In the genomic region with DNA sequence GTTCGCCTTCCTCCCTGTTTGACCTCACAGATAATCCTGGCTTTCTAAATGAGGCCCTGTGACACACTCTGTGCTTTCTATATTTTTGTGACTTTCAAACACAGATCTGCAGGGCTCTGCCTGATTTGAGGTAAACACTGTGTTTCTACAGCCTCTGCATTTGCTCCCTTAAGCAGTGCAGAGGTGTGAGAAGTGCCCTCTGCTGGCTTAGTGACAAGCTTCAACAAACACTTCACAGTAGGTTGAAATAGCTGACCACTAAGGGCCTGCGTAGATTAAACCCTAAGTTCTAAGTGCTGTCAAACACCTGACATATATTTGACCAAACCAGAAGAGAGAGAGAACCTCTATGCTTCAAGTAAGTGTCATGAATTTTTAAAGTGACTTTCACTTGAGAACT, we compare ENCODE assay signal across 26 mouse cellular contexts. TPM values are rescaled to one million over a fixed set of nuclear protein-coding genes. Genes with fewer than 3 reads are reported as not detected.
A peak's percentile ranks its signal among the peaks of the same experiment; 100 is the strongest.
DNase-seq lines count a peak whose midpoint lies in the region; ATAC-seq and TF ChIP-seq lines count a peak whose summit lies in the region.
"Had no signal": no experiment of that assay in that cellular context is flagged by ENCODE, and none has a peak within 500 bp of the region (broad histone marks: within the 10 kb centered on the region; RNA-seq: fewer than 3 reads in every experiment).

No protein-coding gene starts in this region.

- TF ChIP-seq CTCF in kidney, adult 2 months (conservative IDR thresholded peaks at IDR 0.05; ENCODE audit: insufficient read depth, insufficient read length, low read depth, low read length), result 0 out of 2 replicates have a peak, but pooled peaks have one; percentile 3

- WGBS in kidney, adult 2 months, result 66% methylated on average over 2 of the region's 2 CpGs
- WGBS in midbrain, embryonic 14.5 days, result 72% methylated on average over 2 of the region's 2 CpGs
- 75% methylated on average over 2 of the region's 2 CpGs for WGBS in midbrain, embryonic 13.5 days

- no peak for ATAC-seq in midbrain, embryonic 14.5 days (ENCODE audit: low FRiP score, low TSS enrichment)
- no peak for ATAC-seq in midbrain, embryonic 13.5 days
- ATAC-seq: forebrain, embryonic 16.5 days; midbrain, embryonic 15.5 days had no signal

- no peak overlapping the region for H3K9ac ChIP-seq in midbrain, embryonic 14.5 days (replicated peaks; ENCODE audit: low read length)
- no peak overlapping the region for H3K9ac ChIP-seq in midbrain, embryonic 13.5 days (replicated peaks)
- H3K9ac ChIP-seq: hindbrain, embryonic 14.5 days; midbrain, embryonic 15.5 days had no signal

- H3K9me3 ChIP-seq in midbrain, embryonic 14.5 days (ENCODE audit: control insufficient read depth, low read length), result no peaks in the 10 kb centered on the region
- no peaks in the 10 kb centered on the region for H3K9me3 ChIP-seq in midbrain, embryonic 13.5 days
- H3K9me3 ChIP-seq: limb, embryonic 10.5 days; midbrain, embryonic 15.5 days had no signal

- H3K36me3 ChIP-seq in kidney, adult 2 months (ENCODE audit: control insufficient read depth, insufficient read depth, low read length), result no peaks in the 10 kb centered on the region
- H3K36me3 ChIP-seq in midbrain, embryonic 14.5 days (ENCODE audit: control insufficient read depth, insufficient read depth, low read length), result no peaks in the 10 kb centered on the region
- no peaks in the 10 kb centered on the region for H3K36me3 ChIP-seq in midbrain, embryonic 13.5 days
- H3K36me3 ChIP-seq: limb, embryonic 10.5 days; midbrain, embryonic 15.5 days had no signal

- H3K4me3 ChIP-seq in kidney, adult 2 months (ENCODE audit: insufficient read depth, low read depth, low read length), result no peak overlapping the region
- H3K4me3 ChIP-seq in midbrain, embryonic 14.5 days (replicated peaks; ENCODE audit: low read depth, low read length), result no peak overlapping the region
- no peak overlapping the region for H3K4me3 ChIP-seq in midbrain, embryonic 13.5 days (replicated peaks)
- H3K4me3 ChIP-seq: limb, embryonic 10.5 days; midbrain, embryonic 15.5 days had no signal

- no peak overlapping the region for H3K27ac ChIP-seq in kidney, adult 2 months (ENCODE audit: insufficient read depth, low read depth, low read length)
- H3K27ac ChIP-seq in midbrain, embryonic 14.5 days (replicated peaks; ENCODE audit: low read depth, low read length), result no peak overlapping the region
- no peak overlapping the region for H3K27ac ChIP-seq in midbrain, embryonic 13.5 days
- H3K27ac ChIP-seq: hindbrain, embryonic 14.5 days; limb, embryonic 10.5 days; macrophage; midbrain, embryonic 15.5 days had no signal

- no peaks in the 10 kb centered on the region for H3K27me3 ChIP-seq in kidney, adult 2 months (replicated peaks; ENCODE audit: control insufficient read depth, insufficient read depth, low read length)
- no peaks in the 10 kb centered on the region for H3K27me3 ChIP-seq in midbrain, embryonic 14.5 days (ENCODE audit: control insufficient read depth, insufficient read depth, low read length)
- no peaks in the 10 kb centered on the region for H3K27me3 ChIP-seq in midbrain, embryonic 13.5 days
- H3K27me3 ChIP-seq: midbrain, embryonic 15.5 days had no signal

- DNase-seq in embryo, embryonic 10 days (ENCODE audit: low spot score), result peak; percentile 22
- no peak for DNase-seq in embryo, embryonic 9.5 days (ENCODE audit: extremely low spot score)
- DNase-seq in kidney, adult 2 months, result no peak
- no peak for DNase-seq in kidney, adult 18-20 months
- DNase-seq in midbrain, embryonic 14.5 days, result peak; percentile 30
- no peak for DNase-seq in left cerebral cortex, postnatal 14 days (ENCODE audit: low spot score in 2 of 2)
- DNase-seq in layer of hippocampus, adult 9-11 months, result no peak
- DNase-seq: adrenal gland, adult 2 months; cerebellum, adult 11 months; cerebellum, postnatal 14 days; heart, postnatal 14 days; kidney, adult 11 months; kidney, postnatal 36 days had no signal

- no peaks in the 10 kb centered on the region for H3K4me1 ChIP-seq in kidney, adult 2 months (ENCODE audit: control insufficient read depth, insufficient read depth, low read length)
- H3K4me1 ChIP-seq in midbrain, embryonic 14.5 days (ENCODE audit: control insufficient read depth, insufficient read depth, low read length), result no peaks in the 10 kb centered on the region
- H3K4me1 ChIP-seq in midbrain, embryonic 13.5 days (replicated peaks), result no peaks in the 10 kb centered on the region
- H3K4me1 ChIP-seq: limb, embryonic 10.5 days; midbrain, embryonic 15.5 days had no signal

- intact Hi-C loops in left cerebral cortex, postnatal 14 days (cut with DNase I), result no loop called here

- TF ChIP-seq POLR2A in kidney, adult 2 months (IDR thresholded peaks at IDR 0.05; ENCODE audit: low read depth, low read length), result no peak

- no peak overlapping the region for H3K4me2 ChIP-seq in midbrain, embryonic 14.5 days (ENCODE audit: low read length)
- no peak overlapping the region for H3K4me2 ChIP-seq in midbrain, embryonic 13.5 days (replicated peaks)
- H3K4me2 ChIP-seq: hindbrain, embryonic 14.5 days; liver, embryonic 11.5 days; midbrain, embryonic 15.5 days had no signal

RNA-seq across cellular contexts. Expression of gene Vmn1r196, which starts 5.1 kb away (rescaled TPM):
- polyA plus RNA-seq in kidney, adult 2 months (2012; rRNA removed), result not detected in 2 replicates
- not detected in 2 replicates for polyA plus RNA-seq in midbrain, embryonic 14.5 days (2014; fragmentation: Nextera tagmentation; extraction: Ambion mirVana)
- not detected in 2 replicates for polyA plus RNA-seq in midbrain, embryonic 13.5 days (2015; fragmentation: Nextera tagmentation; extraction: Ambion mirVana)
- not detected for total RNA-seq in left cerebral cortex, postnatal 14 days (2021)
- total RNA-seq: adrenal gland, adult 2 months; gastrocnemius, adult 8-10 months; heart, adult 8-10 months; heart, postnatal 14 days; layer of hippocampus, postnatal 14 days had no signal
- polyA plus RNA-seq: adrenal gland, adult 2 months; embryonic facial prominence, embryonic 11.5 days; forebrain, embryonic 16.5 days; hindbrain, embryonic 14.5 days; limb, embryonic 10.5 days; liver, embryonic 11.5 days; macrophage; midbrain, embryonic 15.5 days; spleen, adult 2 months; stomach, embryonic 16.5 days had no signal

RNA-seq across cellular contexts. Expression of gene Vmn1r195, which starts 14.3 kb away (rescaled TPM):
- not detected in 2 replicates for polyA plus RNA-seq in kidney, adult 2 months (2012; rRNA removed)
- polyA plus RNA-seq in midbrain, embryonic 14.5 days (2014; fragmentation: Nextera tagmentation; extraction: Ambion mirVana), result not detected in 2 replicates
- not detected in 2 replicates for polyA plus RNA-seq in midbrain, embryonic 13.5 days (2015; fragmentation: Nextera tagmentation; extraction: Ambion mirVana)
- total RNA-seq in left cerebral cortex, postnatal 14 days (2021), result not detected
- total RNA-seq: adrenal gland, adult 2 months; gastrocnemius, adult 8-10 months; heart, adult 8-10 months; heart, postnatal 14 days; layer of hippocampus, postnatal 14 days had no signal
- polyA plus RNA-seq: adrenal gland, adult 2 months; embryonic facial prominence, embryonic 11.5 days; forebrain, embryonic 16.5 days; hindbrain, embryonic 14.5 days; limb, embryonic 10.5 days; liver, embryonic 11.5 days; macrophage; midbrain, embryonic 15.5 days; spleen, adult 2 months; stomach, embryonic 16.5 days had no signal

RNA-seq across cellular contexts. Expression of gene Vmn1r197, which starts 39.8 kb away (rescaled TPM):
- not detected in 2 replicates for polyA plus RNA-seq in kidney, adult 2 months (2012; rRNA removed)
- polyA plus RNA-seq in midbrain, embryonic 14.5 days (2014; fragmentation: Nextera tagmentation; extraction: Ambion mirVana), result not detected in 2 replicates
- not detected in 2 replicates for polyA plus RNA-seq in midbrain, embryonic 13.5 days (2015; fragmentation: Nextera tagmentation; extraction: Ambion mirVana)
- not detected for total RNA-seq in left cerebral cortex, postnatal 14 days (2021)
- total RNA-seq: adrenal gland, adult 2 months; gastrocnemius, adult 8-10 months; heart, adult 8-10 months; heart, postnatal 14 days; layer of hippocampus, postnatal 14 days had no signal
- polyA plus RNA-seq: adrenal gland, adult 2 months; embryonic facial prominence, embryonic 11.5 days; forebrain, embryonic 16.5 days; hindbrain, embryonic 14.5 days; limb, embryonic 10.5 days; liver, embryonic 11.5 days; macrophage; midbrain, embryonic 15.5 days; spleen, adult 2 months; stomach, embryonic 16.5 days had no signal

RNA-seq across cellular contexts. Expression of gene Vmn1r194, which starts 40.6 kb away (rescaled TPM):
- not detected in 2 replicates for polyA plus RNA-seq in kidney, adult 2 months (2012; rRNA removed)
- polyA plus RNA-seq in midbrain, embryonic 14.5 days (2014; fragmentation: Nextera tagmentation; extraction: Ambion mirVana), result not detected in 2 replicates
- not detected in 2 replicates for polyA plus RNA-seq in midbrain, embryonic 13.5 days (2015; fragmentation: Nextera tagmentation; extraction: Ambion mirVana)
- not detected for total RNA-seq in left cerebral cortex, postnatal 14 days (2021)
- total RNA-seq: adrenal gland, adult 2 months; gastrocnemius, adult 8-10 months; heart, adult 8-10 months; heart, postnatal 14 days; layer of hippocampus, postnatal 14 days had no signal
- polyA plus RNA-seq: adrenal gland, adult 2 months; embryonic facial prominence, embryonic 11.5 days; forebrain, embryonic 16.5 days; hindbrain, embryonic 14.5 days; limb, embryonic 10.5 days; liver, embryonic 11.5 days; macrophage; midbrain, embryonic 15.5 days; spleen, adult 2 months; stomach, embryonic 16.5 days had no signal

Comparison
In these comparisons a context has a peak if more than half of its experiments do, and no peak if none do; other contexts are left out.
1. DNase-seq: peak in embryo, embryonic 10 days (single experiment) and midbrain, embryonic 14.5 days (single experiment); none in embryo, embryonic 9.5 days (single experiment), kidney, adult 2 months (single experiment), kidney, adult 18-20 months (single experiment), left cerebral cortex, postnatal 14 days (0 of 2) and layer of hippocampus, adult 9-11 months (single experiment).